Mouse (Mus musculus) adrenal gland, postnatal 36 days (tissue): Measurements from ENCODE around the gene Nr5a1. TPM values are rescaled to one million over a fixed set of nuclear protein-coding genes. Genes with fewer than 3 reads are reported as not detected.
A peak's percentile ranks its signal among the peaks of the same experiment; 100 is the strongest.

Experiments used
- DNase-seq, 2 experiments: peaks; one replicate each; pipeline ENCODE4 v3.0.0; 2021; ENCODE audit warnings: mixed read lengths in 1 of 2
- long read RNA-seq, 2 experiments: library from polyadenylated mRNA; stranded (forward); transcript quantifications; one replicate each; pipeline ENCODE4 v2.0.0; 2021; ENCODE audit warnings: borderline sequencing depth in 2 of 2
- total RNA-seq, 2 experiments: library from RNA; stranded (reverse); gene quantifications; 2 replicates each; pipeline ENCODE4 v1.2.3; 2021

The Nr5a1 gene
- 100 to 1,000 TPM; 529 to 721 TPM for total RNA-seq
- long read RNA-seq, experiment 1, transcript Nr5a1-202 (7 exons, 2,994 nt), result minor isoform, 18 of 891 reads
- long read RNA-seq, experiment 1, transcript Nr5a1-201 (7 exons, 2,947 nt), result major isoform, 311 of 891 reads
- long read RNA-seq, experiment 1, partial matches to known transcripts, result 344 of 891 reads
- long read RNA-seq, experiment 1, other reads (novel, unspliced or antisense), result 218 of 891 reads
- long read RNA-seq, experiment 2, transcript Nr5a1-201 (7 exons, 2,947 nt), result major isoform, 69 of 129 reads
- long read RNA-seq, experiment 2, partial matches to known transcripts, result 21 of 129 reads
- long read RNA-seq, experiment 2, other reads (novel, unspliced or antisense), result 36 of 129 reads

GRCm38 (mm10) chr2:38714324-38714723 lies at the start of gene Nr5a1:
Gene Nr5a1 (minus strand): TSS chr2:38714542.
- DNase-seq, result peak; percentile 93

- no peak for DNase-seq
Measured at GRCm38 (mm10) chr2:38739847-38740246, 25.5 kb upstream of the Nr5a1 start.

- peak; percentile 83 to 88 for DNase-seq
Measured at GRCm38 (mm10) chr2:38739410-38739809, 25.1 kb upstream of the Nr5a1 start.

- DNase-seq, result no peak
Measured at GRCm38 (mm10) chr2:38738601-38739301, 24.4 kb upstream of the Nr5a1 start.

- no peak for DNase-seq
Measured at GRCm38 (mm10) chr2:38735740-38736139, 21.4 kb upstream of the Nr5a1 start.

- no peak for DNase-seq
Measured at GRCm38 (mm10) chr2:38734721-38735120, 20.4 kb upstream of the Nr5a1 start.

- DNase-seq, result peak; percentile 67 to 76
Measured at GRCm38 (mm10) chr2:38730331-38730827, 16.0 kb upstream of the Nr5a1 start.

GRCm38 (mm10) chr2:38725427-38725826 lies 11.1 kb upstream of the Nr5a1 start:
- DNase-seq, result no peak

- DNase-seq, result no peak
Measured at GRCm38 (mm10) chr2:38723378-38723777, 9.0 kb upstream of the Nr5a1 start.

- no peak for DNase-seq
Measured at GRCm38 (mm10) chr2:38722076-38722475, 7.7 kb upstream of the Nr5a1 start.

- DNase-seq, result no peak
Measured at GRCm38 (mm10) chr2:38720661-38721060, 6.3 kb upstream of the Nr5a1 start.

- peak; percentile 47 to 49 for DNase-seq
Measured at GRCm38 (mm10) chr2:38719354-38719753, 5.0 kb upstream of the Nr5a1 start.

GRCm38 (mm10) chr2:38718676-38719075 lies 4.3 kb upstream of the Nr5a1 start:
- peak; percentile 77 to 81 for DNase-seq

- DNase-seq, result peak in 1 of 2 experiments; percentile 54
Measured at GRCm38 (mm10) chr2:38717436-38717835, 3.1 kb upstream of the Nr5a1 start.

- DNase-seq, result peak in 1 of 2 experiments; percentile 67
Measured at GRCm38 (mm10) chr2:38713596-38713995, 746 bp downstream of the Nr5a1 start.

- DNase-seq, result peak in 1 of 2 experiments; percentile 40
Measured at GRCm38 (mm10) chr2:38712769-38713125, 1.6 kb downstream of the Nr5a1 start.

GRCm38 (mm10) chr2:38712076-38712768 lies 2.1 kb downstream of the Nr5a1 start:
- peak in 1 of 2 experiments; percentile 45 for DNase-seq

GRCm38 (mm10) chr2:38711421-38711861 lies 2.9 kb downstream of the Nr5a1 start:
- peak in 1 of 2 experiments; percentile 52 for DNase-seq

- DNase-seq, result peak in 1 of 2 experiments; percentile 54
Measured at GRCm38 (mm10) chr2:38710304-38711241, 3.8 kb downstream of the Nr5a1 start.

GRCm38 (mm10) chr2:38708907-38709688 lies 5.2 kb downstream of the Nr5a1 start:
- peak; percentile 17 to 36 for DNase-seq
